Mouse (Mus musculus): Measurements from ENCODE around the gene Ppp2r2c. TPM values are rescaled to one million over a fixed set of nuclear protein-coding genes. Genes with fewer than 3 reads are reported as not detected.

Ppp2r2c gene
- polyA plus RNA-seq, 2 experiments = not detected

- Histone ChIP-seq H3K4me2 (ENCODE audit: low read depth) (no peak overlapping the region), H3K27me3 (ENCODE audit: control insufficient read depth, insufficient read depth, low read length) (no peaks in the 10 kb centered on the region), H3K9ac (replicated peaks) (no peak overlapping the region), H3K4me3 (ENCODE audit: insufficient read depth in 1 of 2, low read depth in 2 of 2, low read length in 2 of 2) (no peak overlapping the region), H3K4me1 (replicated peaks; ENCODE audit: control insufficient read depth in 2 of 2, insufficient read depth in 2 of 2, low read length in 1 of 2) (no peaks in the 10 kb centered on the region), H3K27ac (no peak overlapping the region), H3K36me3 (replicated peaks; ENCODE audit: control insufficient read depth, insufficient read depth, low read depth) (no peaks in the 10 kb centered on the region), H3K9me3 (ENCODE audit: control insufficient read depth, low read length) (no peaks in the 10 kb centered on the region)
- DNase-seq (ENCODE audit: low read depth in 3 of 3, low spot score in 3 of 3) (no peak), ATAC-seq (ENCODE audit: insufficient read depth) (no peak)
- TF ChIP-seq EP300 (IDR thresholded peaks at IDR 0.05; ENCODE audit: low read depth) = no peak
- TF ChIP-seq CTCF (IDR thresholded peaks at IDR 0.05; ENCODE audit: low read depth) = no peak
- WGBS (ENCODE audit: insufficient replicate concordance) = 54% methylated on average over 9 of the region's 9 CpGs
Observed at GRCm38 (mm10) chr5:36904703-36905102, 36.4 kb downstream of the Ppp2r2c start.

GRCm38 (mm10) chr5:36905216-36905615 lies 36.9 kb downstream of the Ppp2r2c start:
- no peak overlapping the region for H3K4me3 ChIP-seq (ENCODE audit: insufficient read depth in 1 of 2, low read depth in 2 of 2, low read length in 2 of 2)
- no peaks in the 10 kb centered on the region for H3K4me1 ChIP-seq (replicated peaks; ENCODE audit: control insufficient read depth in 2 of 2, insufficient read depth in 2 of 2, low read length in 1 of 2)
- H3K36me3 ChIP-seq (replicated peaks; ENCODE audit: control insufficient read depth, insufficient read depth, low read depth) = no peaks in the 10 kb centered on the region
- no peak overlapping the region for H3K27ac ChIP-seq
- ATAC-seq (ENCODE audit: insufficient read depth) = no peak
- WGBS (ENCODE audit: insufficient replicate concordance) = 59% methylated on average over 8 of the region's 8 CpGs
- no peaks in the 10 kb centered on the region for H3K27me3 ChIP-seq (ENCODE audit: control insufficient read depth, insufficient read depth, low read length)
- no peaks in the 10 kb centered on the region for H3K9me3 ChIP-seq (ENCODE audit: control insufficient read depth, low read length)
- no peak overlapping the region for H3K4me2 ChIP-seq (ENCODE audit: low read depth)
- DNase-seq (ENCODE audit: low read depth in 3 of 3, low spot score in 3 of 3) = no peak
- no peak overlapping the region for H3K9ac ChIP-seq (replicated peaks)
- no peak for TF ChIP-seq EP300 (IDR thresholded peaks at IDR 0.05; ENCODE audit: low read depth)
- TF ChIP-seq CTCF (IDR thresholded peaks at IDR 0.05; ENCODE audit: low read depth) = no peak

GRCm38 (mm10) chr5:36907695-36908094 lies 39.4 kb downstream of the Ppp2r2c start:
- Histone ChIP-seq H3K9me3 (ENCODE audit: control insufficient read depth, low read length) (no peaks in the 10 kb centered on the region), H3K27ac (no peak overlapping the region), H3K4me2 (ENCODE audit: low read depth) (no peak overlapping the region), H3K36me3 (replicated peaks; ENCODE audit: control insufficient read depth, insufficient read depth, low read depth) (no peaks in the 10 kb centered on the region), H3K4me3 (ENCODE audit: insufficient read depth in 1 of 2, low read depth in 2 of 2, low read length in 2 of 2) (no peak overlapping the region), H3K4me1 (replicated peaks; ENCODE audit: control insufficient read depth in 2 of 2, insufficient read depth in 2 of 2, low read length in 1 of 2) (no peaks in the 10 kb centered on the region), H3K9ac (replicated peaks) (no peak overlapping the region), H3K27me3 (ENCODE audit: control insufficient read depth, insufficient read depth, low read length) (no peaks in the 10 kb centered on the region)
- ATAC-seq (ENCODE audit: insufficient read depth) = no peak
- WGBS (ENCODE audit: insufficient replicate concordance) = 53% methylated on average over 10 of the region's 10 CpGs
- DNase-seq (ENCODE audit: low read depth in 3 of 3, low spot score in 3 of 3) = no peak
- TF ChIP-seq CTCF (IDR thresholded peaks at IDR 0.05; ENCODE audit: low read depth) (no peak), EP300 (IDR thresholded peaks at IDR 0.05; ENCODE audit: low read depth) (no peak)

- 69% methylated on average over 21 of the region's 21 CpGs for WGBS (ENCODE audit: insufficient replicate concordance)
- no peaks in the 10 kb centered on the region for H3K9me3 ChIP-seq (ENCODE audit: control insufficient read depth, low read length)
Observed at GRCm38 (mm10) chr5:36909545-36909944, 41.2 kb downstream of the Ppp2r2c start.

DNA sequence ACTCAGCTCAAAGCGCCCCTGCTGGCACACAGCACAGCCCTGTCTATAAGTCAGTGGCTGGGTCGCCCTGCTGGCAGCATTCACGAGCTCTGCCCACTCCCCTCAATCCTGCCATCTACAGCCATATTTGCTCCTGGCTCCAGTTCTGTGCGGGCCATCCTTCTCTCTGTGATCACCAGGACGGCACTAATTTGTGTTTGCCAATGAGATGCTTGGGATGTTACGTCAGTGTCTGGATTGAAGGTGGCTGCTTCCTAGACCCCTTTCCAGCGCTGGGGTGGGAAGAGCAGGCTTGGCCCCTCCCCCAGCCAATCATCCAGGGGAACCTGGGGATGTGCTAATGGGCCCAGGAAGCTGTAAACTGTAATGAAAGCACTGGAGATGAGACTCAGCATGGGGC lies 42.7 kb downstream of the Ppp2r2c start:
- Histone ChIP-seq H3K27ac (no peak overlapping the region), H3K36me3 (replicated peaks; ENCODE audit: control insufficient read depth, insufficient read depth, low read depth) (no peaks in the 10 kb centered on the region), H3K4me2 (ENCODE audit: low read depth) (no peak overlapping the region), H3K9me3 (ENCODE audit: control insufficient read depth, low read length) (no peaks in the 10 kb centered on the region), H3K27me3 (ENCODE audit: control insufficient read depth, insufficient read depth, low read length) (no peaks in the 10 kb centered on the region), H3K9ac (replicated peaks) (no peak overlapping the region), H3K4me1 (replicated peaks; ENCODE audit: control insufficient read depth in 2 of 2, insufficient read depth in 2 of 2, low read length in 1 of 2) (no peaks in the 10 kb centered on the region), H3K4me3 (ENCODE audit: insufficient read depth in 1 of 2, low read depth in 2 of 2, low read length in 2 of 2) (no peak overlapping the region)
- DNase-seq (ENCODE audit: low read depth in 3 of 3, low spot score in 3 of 3) (no peak), ATAC-seq (ENCODE audit: insufficient read depth) (no peak)
- TF ChIP-seq CTCF (IDR thresholded peaks at IDR 0.05; ENCODE audit: low read depth) (no peak), EP300 (IDR thresholded peaks at IDR 0.05; ENCODE audit: low read depth) (no peak)
- 19% methylated on average over 7 of the region's 7 CpGs for WGBS (ENCODE audit: insufficient replicate concordance)

More at GRCm38 (mm10) chr5:36909545-36909944, 41.2 kb downstream of the Ppp2r2c start:
- Histone ChIP-seq H3K27me3 (ENCODE audit: control insufficient read depth, insufficient read depth, low read length) (no peaks in the 10 kb centered on the region), H3K27ac (no peak overlapping the region), H3K4me3 (ENCODE audit: insufficient read depth in 1 of 2, low read depth in 2 of 2, low read length in 2 of 2) (no peak overlapping the region), H3K9ac (replicated peaks) (no peak overlapping the region), H3K36me3 (replicated peaks; ENCODE audit: control insufficient read depth, insufficient read depth, low read depth) (no peaks in the 10 kb centered on the region), H3K4me2 (ENCODE audit: low read depth) (no peak overlapping the region), H3K4me1 (replicated peaks; ENCODE audit: control insufficient read depth in 2 of 2, insufficient read depth in 2 of 2, low read length in 1 of 2) (no peaks in the 10 kb centered on the region)
- no peak for DNase-seq (ENCODE audit: low read depth in 3 of 3, low spot score in 3 of 3)
- TF ChIP-seq CTCF (IDR thresholded peaks at IDR 0.05; ENCODE audit: low read depth) (no peak), EP300 (IDR thresholded peaks at IDR 0.05; ENCODE audit: low read depth) (no peak)
- ATAC-seq (ENCODE audit: insufficient read depth) = no peak

Measured in liver, embryonic 14.5 days (tissue).